Mouse (Mus musculus): ENCODE measurements around the gene Prune1.
A peak's percentile ranks its signal among the peaks of the same experiment; 100 is the strongest.

GRCm38 (mm10) chr3:95310968-95311882, 29.3 kb upstream of the Prune1 start:
- TF ChIP-seq CTCF (IDR thresholded peaks at IDR 0.05; ENCODE audit: control insufficient read depth, insufficient read depth, insufficient replicate concordance, low read depth, low read length) (peak; percentile 15; the same call in 1 of the 2 replicates), POLR2A (IDR thresholded peaks at IDR 0.05; ENCODE audit: control insufficient read depth, low read depth, low read length) (no peak)

Measured in testis, adult 2 months (tissue).